Mouse (Mus musculus) embryonic fibroblast, embryonic 13.5 days (primary cell): ENCODE results near the gene Foxi2.

ENCODE experiments used
- CTCF ChIP-seq: IDR thresholded peaks from 2 replicates; pipeline ENCODE4 v1.5.1; 2011; ENCODE audit warnings: mild to moderate bottlenecking, control low read depth, low read length, moderate library complexity, borderline replicate concordance; ENCODE audit not compliant: insufficient read depth
- POLR2A ChIP-seq: IDR thresholded peaks from 2 replicates; pipeline ENCODE4 v1.6.1; 2011; ENCODE audit warnings: low read depth, mild to moderate bottlenecking, control low read depth, low read length, moderate library complexity

DNA sequence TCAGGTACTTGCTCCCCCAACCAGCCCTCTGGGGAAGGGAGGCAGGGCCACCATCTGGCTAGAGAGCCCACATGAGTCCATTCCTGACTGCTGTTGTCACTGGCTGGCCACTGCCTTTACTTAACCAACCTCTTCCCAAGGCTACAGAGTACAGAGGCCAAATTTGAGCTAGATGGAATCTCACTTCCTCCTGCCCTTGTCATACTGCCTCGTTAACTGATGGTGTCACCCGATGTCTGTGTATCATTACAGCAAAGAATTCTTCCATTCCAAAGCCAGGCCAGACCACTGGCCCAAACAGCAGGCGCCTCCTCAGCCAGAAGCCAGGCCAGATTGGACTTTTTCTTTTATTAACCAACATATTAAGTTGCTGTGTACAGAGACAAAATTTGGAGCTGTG is 1.6 kb upstream of the Foxi2 start:
- TF ChIP-seq CTCF (no peak), POLR2A (no peak)
